In the genomic region with DNA sequence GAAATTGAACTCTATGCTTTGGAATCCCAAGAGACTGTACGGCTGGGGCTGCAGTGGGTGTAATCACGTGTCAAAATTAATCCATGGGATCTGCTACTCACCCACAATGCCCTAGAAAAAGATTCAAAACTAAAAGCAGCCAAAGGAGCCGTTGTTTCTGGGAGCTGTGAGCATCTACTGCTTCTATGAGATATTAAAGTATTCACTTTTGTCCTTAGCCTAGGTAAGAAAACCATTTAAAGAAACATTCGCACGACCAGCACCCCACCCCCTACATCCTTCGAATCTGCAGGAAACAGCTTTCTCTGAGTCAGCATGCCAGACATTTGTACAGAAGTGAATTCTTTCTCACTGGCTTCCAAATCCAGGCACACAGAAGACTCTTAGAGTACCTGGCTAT, we compare ENCODE assay signal across 9 mouse cellular contexts.
DNase-seq lines count a peak whose midpoint lies in the region; ATAC-seq lines count a peak whose summit lies in the region.
"Had no signal": no experiment of that assay in that cellular context is flagged by ENCODE, and none has a peak within 500 bp of the region (broad histone marks: within the 10 kb centered on the region; RNA-seq: fewer than 3 reads in every experiment).

No protein-coding gene starts in this region.

- intact Hi-C loops in left cerebral cortex, postnatal 4 days (cut with DNase I), result no loop called here

- H3K36me3 ChIP-seq in embryonic facial prominence, embryonic 14.5 days (ENCODE audit: control insufficient read depth, insufficient read depth, low read length), result no peaks in the 10 kb centered on the region
- H3K36me3 ChIP-seq in embryonic facial prominence, embryonic 10.5 days (replicated peaks), result no peaks in the 10 kb centered on the region
- H3K36me3 ChIP-seq in heart, embryonic 15.5 days, result no peaks in the 10 kb centered on the region
- H3K36me3 ChIP-seq in stomach, embryonic 14.5 days (ENCODE audit: control insufficient read depth, insufficient read depth, low read length), result no peaks in the 10 kb centered on the region

- H3K4me2 ChIP-seq in embryonic facial prominence, embryonic 14.5 days (ENCODE audit: low read depth, low read length), result no peak overlapping the region
- 0 out of 2 replicates have a peak overlapping the region, but pooled peaks have one; percentile 5 for H3K4me2 ChIP-seq in heart, embryonic 15.5 days
- no peak overlapping the region; the same call in 1 of the 2 replicates for H3K4me2 ChIP-seq in stomach, embryonic 14.5 days (replicated peaks; ENCODE audit: low read depth, low read length)

- 0 out of 2 replicates have a peak, but pooled peaks have one; percentile 19 for ATAC-seq in embryonic facial prominence, embryonic 14.5 days (ENCODE audit: low read depth)
- no peak for ATAC-seq in heart, embryonic 15.5 days (replicated peaks; ENCODE audit: insufficient number of reproducible peaks, insufficient read depth, low FRiP score, low read depth)
- no peak for ATAC-seq in stomach, embryonic 14.5 days (ENCODE audit: insufficient number of reproducible peaks, insufficient read depth, low FRiP score, low read depth)
- no peak for ATAC-seq in inflammation-experienced regulatory T-cells, adult 6 months

- 50% methylated on average over 6 of the region's 6 CpGs for WGBS in embryonic facial prominence, embryonic 14.5 days
- 79% methylated on average over 6 of the region's 6 CpGs for WGBS in embryonic facial prominence, embryonic 10.5 days
- 47% methylated on average over 6 of the region's 6 CpGs for WGBS in heart, embryonic 15.5 days
- WGBS in stomach, embryonic 14.5 days, result 44% methylated on average over 6 of the region's 6 CpGs

- H3K9ac ChIP-seq in embryonic facial prominence, embryonic 14.5 days (ENCODE audit: low read depth, low read length), result no peak overlapping the region
- no peak overlapping the region for H3K9ac ChIP-seq in heart, embryonic 15.5 days
- H3K9ac ChIP-seq in stomach, embryonic 14.5 days (replicated peaks; ENCODE audit: low read depth, low read length), result no peak overlapping the region

- peaks cover 9% of the 10 kb centered on the region for H3K4me1 ChIP-seq in embryonic facial prominence, embryonic 14.5 days (ENCODE audit: control insufficient read depth, insufficient read depth, low read length)
- peaks cover 9% of the 10 kb centered on the region for H3K4me1 ChIP-seq in embryonic facial prominence, embryonic 10.5 days
- H3K4me1 ChIP-seq in heart, embryonic 15.5 days (replicated peaks), result peaks cover 13% of the 10 kb centered on the region; the same call in 1 of the 2 replicates
- peaks cover 6% of the 10 kb centered on the region; the same call in 1 of the 2 replicates for H3K4me1 ChIP-seq in stomach, embryonic 14.5 days (ENCODE audit: control insufficient read depth, insufficient read depth, low read length)

- no peaks in the 10 kb centered on the region for H3K9me3 ChIP-seq in embryonic facial prominence, embryonic 14.5 days (ENCODE audit: control insufficient read depth, low read length)
- H3K9me3 ChIP-seq in embryonic facial prominence, embryonic 10.5 days, result no peaks in the 10 kb centered on the region
- no peaks in the 10 kb centered on the region for H3K9me3 ChIP-seq in heart, embryonic 15.5 days (replicated peaks)
- H3K9me3 ChIP-seq in stomach, embryonic 14.5 days (ENCODE audit: control insufficient read depth, low read depth, low read length), result no peaks in the 10 kb centered on the region

- H3K27ac ChIP-seq in embryonic facial prominence, embryonic 14.5 days (replicated peaks; ENCODE audit: low read depth, low read length), result no peak overlapping the region
- H3K27ac ChIP-seq in embryonic facial prominence, embryonic 10.5 days (replicated peaks), result no peak overlapping the region
- H3K27ac ChIP-seq in heart, embryonic 15.5 days, result peak overlapping the region; percentile 64
- H3K27ac ChIP-seq in stomach, embryonic 14.5 days (ENCODE audit: low read length), result peak overlapping the region; percentile 53; the same call in 1 of the 2 replicates

- H3K27me3 ChIP-seq in embryonic facial prominence, embryonic 14.5 days (replicated peaks; ENCODE audit: control insufficient read depth, insufficient read depth, low read length), result no peaks in the 10 kb centered on the region
- no peaks in the 10 kb centered on the region for H3K27me3 ChIP-seq in embryonic facial prominence, embryonic 10.5 days (replicated peaks; ENCODE audit: low read depth, poor library complexity, severe bottlenecking)
- no peaks in the 10 kb centered on the region for H3K27me3 ChIP-seq in heart, embryonic 15.5 days
- no peaks in the 10 kb centered on the region for H3K27me3 ChIP-seq in stomach, embryonic 14.5 days (ENCODE audit: control insufficient read depth, insufficient read depth, low read length)

- no peak for DNase-seq in embryonic facial prominence, embryonic 14.5 days (ENCODE audit: low spot score)
- DNase-seq in embryonic facial prominence, embryonic 10.5 days (ENCODE audit: low spot score), result no peak
- DNase-seq in left cerebral cortex, adult 11 months (ENCODE audit: low spot score), result peak; percentile 42
- DNase-seq in left cerebral cortex, postnatal 4 days, result no peak
- DNase-seq in liver, result no peak
- DNase-seq: thymus, postnatal 25 days had no signal

- H3K4me3 ChIP-seq in embryonic facial prominence, embryonic 14.5 days (ENCODE audit: low read depth, low read length), result no peak overlapping the region
- no peak overlapping the region for H3K4me3 ChIP-seq in embryonic facial prominence, embryonic 10.5 days
- H3K4me3 ChIP-seq in heart, embryonic 15.5 days, result no peak overlapping the region
- H3K4me3 ChIP-seq in stomach, embryonic 14.5 days (ENCODE audit: low read depth, low read length), result no peak overlapping the region

Comparison
In these comparisons a context has a peak if more than half of its experiments do, and no peak if none do; other contexts are left out.
1. H3K27ac ChIP-seq: peak in heart, embryonic 15.5 days (single experiment) and stomach, embryonic 14.5 days (single experiment); none in embryonic facial prominence, embryonic 14.5 days (single experiment) and embryonic facial prominence, embryonic 10.5 days (single experiment).